Mouse (Mus musculus): Measurements from ENCODE around the gene Phlpp1.

DNA sequence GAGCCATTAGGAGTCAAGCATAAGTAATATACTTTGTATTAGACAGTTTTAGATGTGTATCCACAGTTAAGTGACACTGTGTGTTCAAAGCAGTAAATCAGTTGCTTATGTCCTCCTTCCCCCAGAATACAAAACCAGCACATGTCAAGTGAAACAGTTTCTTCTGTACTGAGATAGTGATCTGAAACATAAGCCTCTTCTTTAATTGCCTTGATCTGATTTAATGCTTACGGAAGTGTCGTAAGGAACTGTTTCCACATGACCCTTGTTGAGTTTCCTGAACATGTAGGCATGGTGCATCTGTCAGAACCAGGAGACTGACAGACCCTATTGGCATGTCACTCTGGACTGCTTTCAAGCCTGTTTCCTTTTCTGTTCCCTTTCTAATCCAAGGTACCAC lies 118.0 kb downstream of the Phlpp1 start:
- no peak for TF ChIP-seq MAFK (IDR thresholded peaks at IDR 0.05; ENCODE audit: insufficient replicate concordance, low read length)
- TF ChIP-seq CTCF (conservative IDR thresholded peaks at IDR 0.05 in 1 of 2, IDR thresholded peaks at IDR 0.05 in 1 of 2; ENCODE audit: low read depth in 2 of 2, low read length in 2 of 2): no peak
- TF ChIP-seq POLR2AphosphoS2 (IDR thresholded peaks at IDR 0.05; ENCODE audit: low read depth, low read length): no peak
- TF ChIP-seq ZKSCAN1 (IDR thresholded peaks at IDR 0.05; ENCODE audit: borderline replicate concordance, low read depth, low read length): no peak
- no peak for TF ChIP-seq USF1 (IDR thresholded peaks at IDR 0.05; ENCODE audit: low read depth, low read length)
- no peak for TF ChIP-seq POLR2A (IDR thresholded peaks at IDR 0.05; ENCODE audit: low read depth, low read length)
- no peak for TF ChIP-seq USF2 (conservative IDR thresholded peaks at IDR 0.05; ENCODE audit: low read depth, low read length)
- no peak for TF ChIP-seq E2F4 (IDR thresholded peaks at IDR 0.05; ENCODE audit: insufficient replicate concordance, low read depth, low read length)
- no peak for TF ChIP-seq MAX (IDR thresholded peaks at IDR 0.05; ENCODE audit: low read length)
- TF ChIP-seq NELFE (IDR thresholded peaks at IDR 0.05; ENCODE audit: low read depth, low read length): no peak
- no peak for TF ChIP-seq HCFC1 (IDR thresholded peaks at IDR 0.05; ENCODE audit: low read depth, low read length)
- no peak for TF ChIP-seq CHD2 (IDR thresholded peaks at IDR 0.05; ENCODE audit: low read length)
- TF ChIP-seq CHD1 (IDR thresholded peaks at IDR 0.05; ENCODE audit: low read depth, low read length): no peak

All from CH12.LX (cell line).